Mouse (Mus musculus) CD4-positive, CD25-positive, alpha-beta regulatory T cell (primary cell): ENCODE measurements around the gene Eef2kmt. TPM values are rescaled to one million over a fixed set of nuclear protein-coding genes. Genes with fewer than 3 reads are reported as not detected.

Experiments
- polyA plus RNA-seq: library from polyadenylated mRNA; unstranded; fragments of 100-300 nt; shearing (Covaris generic); gene quantifications from one replicate; pipeline ENCODE4 v1.2.1, GENCODE M21; 2017

Gene Eef2kmt
- polyA plus RNA-seq, result 49.5 TPM

GRCm38 (mm10) chr16:5255779-5256496, at the start of gene Eef2kmt:
Gene Eef2kmt, minus strand, starts transcription at chr16:5255983.

GRCm38 (mm10) chr16:5233418-5234313, 22.1 kb downstream of the Eef2kmt start, which contains the start of gene Alg1:
Gene Alg1, plus strand, starts transcription at chr16:5233621.

GRCm38 (mm10) chr16:5222140-5222539, 33.6 kb downstream of the Eef2kmt start, which contains the start of gene AU021092:
Gene AU021092, minus strand, starts transcription at chr16:5222299.

DNA sequence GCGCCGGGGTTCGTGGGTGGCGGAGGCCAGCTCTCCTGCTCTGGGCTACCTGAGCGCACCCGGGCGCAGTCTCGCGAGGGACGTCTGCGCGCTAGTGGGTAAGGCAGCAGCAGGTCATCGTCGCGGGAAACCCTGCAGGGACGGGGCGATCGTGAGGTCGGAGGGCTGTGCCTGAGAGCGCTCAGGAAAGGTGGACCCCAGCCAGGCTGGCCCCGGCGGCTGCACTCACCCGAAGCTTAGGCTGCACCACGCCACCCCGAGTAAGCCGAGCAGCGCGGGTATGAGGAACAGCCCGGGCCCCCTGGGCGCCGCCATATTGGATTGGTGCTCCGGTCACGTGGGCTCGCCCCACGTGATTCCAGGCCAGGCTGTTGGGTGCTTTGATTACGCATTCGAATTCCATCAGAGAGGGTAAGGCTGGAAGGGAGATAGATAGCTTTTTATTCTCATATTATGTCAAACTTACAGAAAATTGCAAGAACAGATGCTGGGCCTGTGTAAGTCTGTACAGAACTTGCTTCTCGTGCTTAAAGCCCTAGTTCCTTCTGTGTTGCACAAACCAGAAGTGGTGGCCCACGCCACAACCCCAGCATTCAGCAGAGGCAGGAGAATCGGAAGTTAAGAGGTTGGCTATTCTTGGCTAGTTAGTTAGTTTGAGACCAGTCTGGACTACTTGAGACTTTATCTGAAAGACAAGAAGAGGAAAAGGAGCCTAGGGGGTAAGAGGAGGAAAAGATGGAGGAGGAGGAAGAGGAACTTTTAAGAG, 51.9 kb downstream of the Eef2kmt start, which contains the start of gene Nagpa:
TSS of gene Nagpa (minus strand) at position 345 of the 766 bp plus-strand sequence.

Other genes with a start within 250 kb of the Eef2kmt start
- gene Smim22, start 248.7 kb downstream of the Eef2kmt start, polyA plus RNA-seq, result not detected
- 19.7 TPM for gene Rogdi, start 242.4 kb downstream of the Eef2kmt start, polyA plus RNA-seq
- gene Glyr1, start 206.1 kb downstream of the Eef2kmt start, polyA plus RNA-seq, result 160 TPM
- gene Ubn1, start 205.9 kb downstream of the Eef2kmt start, polyA plus RNA-seq, result 43.5 TPM
- 0.02 TPM for gene Ppl, start 123.6 kb downstream of the Eef2kmt start, polyA plus RNA-seq
- not detected for gene Sec14l5, start 108.9 kb downstream of the Eef2kmt start, polyA plus RNA-seq
- gene Nagpa, start 52.0 kb downstream of the Eef2kmt start, polyA plus RNA-seq, result 51.0 TPM
- gene AU021092, start 33.7 kb downstream of the Eef2kmt start, polyA plus RNA-seq, result not detected
- gene Alg1, start 22.4 kb downstream of the Eef2kmt start, polyA plus RNA-seq, result 54.1 TPM